In the genomic region with DNA sequence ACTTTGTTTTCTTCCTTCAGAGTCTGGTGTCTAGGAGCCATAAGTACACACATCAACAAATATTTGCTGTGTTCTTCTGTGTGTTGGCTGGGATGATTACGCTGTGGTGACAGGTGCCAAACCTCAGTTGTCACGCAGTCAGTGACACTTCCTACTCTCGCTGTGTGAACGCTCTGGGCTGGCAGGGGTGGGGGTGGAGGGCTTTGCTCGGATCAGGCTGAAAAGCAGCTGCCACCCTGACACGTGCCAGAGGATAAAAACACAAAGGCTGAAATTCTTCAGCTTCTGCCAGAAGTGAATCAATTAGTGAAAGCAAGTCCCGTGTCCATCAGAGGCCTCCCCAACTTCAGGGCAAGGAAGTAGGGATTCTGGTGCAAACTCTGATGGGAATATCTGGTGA, we compare ENCODE assay signal across 10 mouse cellular contexts. TPM values are rescaled to one million over a fixed set of nuclear protein-coding genes. Genes with fewer than 3 reads are reported as not detected.
DNase-seq lines count a peak whose midpoint lies in the region; ATAC-seq and TF ChIP-seq lines count a peak whose summit lies in the region.
"Had no signal": no experiment of that assay in that cellular context is flagged by ENCODE, and none has a peak within 500 bp of the region (broad histone marks: within the 10 kb centered on the region; RNA-seq: fewer than 3 reads in every experiment).

No protein-coding gene starts in this region.

- no peaks in the 10 kb centered on the region for H3K9me3 ChIP-seq in lung, embryonic 14.5 days (ENCODE audit: low read depth, low read length)
- H3K9me3 ChIP-seq in midbrain, embryonic 12.5 days: no peaks in the 10 kb centered on the region
- H3K9me3 ChIP-seq: neural tube, embryonic 12.5 days had no signal

- peak; percentile 13 for DNase-seq in lung, embryonic 14.5 days
- no peak for DNase-seq in lung, adult 2 months
- peak; percentile 73 for DNase-seq in thymus, postnatal 25 days
- no peak for DNase-seq in left cerebral cortex, adult 18-20 months (ENCODE audit: low spot score in 2 of 2)
- DNase-seq: cerebellum, postnatal 25 days; gastrocnemius, postnatal 36 days had no signal

- no peaks in the 10 kb centered on the region for H3K36me3 ChIP-seq in lung, embryonic 14.5 days (ENCODE audit: insufficient read depth)
- H3K36me3 ChIP-seq in midbrain, embryonic 12.5 days: no peaks in the 10 kb centered on the region
- H3K36me3 ChIP-seq: neural tube, embryonic 12.5 days had no signal

- H3K27ac ChIP-seq in lung, embryonic 14.5 days (ENCODE audit: low read depth): no peak overlapping the region
- no peak overlapping the region for H3K27ac ChIP-seq in midbrain, embryonic 12.5 days (replicated peaks)
- H3K27ac ChIP-seq: neural tube, embryonic 12.5 days had no signal

- H3K4me3 ChIP-seq in lung, embryonic 14.5 days (ENCODE audit: low read depth, low read length): no peak overlapping the region
- H3K4me3 ChIP-seq in lung, adult 2 months (replicated peaks; ENCODE audit: extremely low read depth, low read depth, low read length): no peak overlapping the region
- H3K4me3 ChIP-seq in midbrain, embryonic 12.5 days: no peak overlapping the region
- H3K4me3 ChIP-seq: neural tube, embryonic 12.5 days had no signal

- WGBS in lung, embryonic 14.5 days: 12% methylated on average over 7 of the region's 7 CpGs
- 16% methylated on average over 7 of the region's 7 CpGs for WGBS in lung, adult 2 months
- 8% methylated on average over 7 of the region's 7 CpGs for WGBS in midbrain, embryonic 12.5 days

- peaks cover 3% of the 10 kb centered on the region; the same call in 1 of the 2 replicates for H3K4me1 ChIP-seq in lung, embryonic 14.5 days (ENCODE audit: insufficient read depth)
- peaks cover 5% of the 10 kb centered on the region for H3K4me1 ChIP-seq in lung, adult 2 months (ENCODE audit: control insufficient read depth, insufficient read depth, low read length)
- H3K4me1 ChIP-seq in midbrain, embryonic 12.5 days: peaks cover 5% of the 10 kb centered on the region; the same call in 1 of the 2 replicates
- H3K4me1 ChIP-seq: neural tube, embryonic 12.5 days had no signal

- H3K9ac ChIP-seq in lung, embryonic 14.5 days: no peak overlapping the region
- no peak overlapping the region for H3K9ac ChIP-seq in midbrain, embryonic 12.5 days (replicated peaks)
- H3K9ac ChIP-seq: neural tube, embryonic 12.5 days had no signal

- no peak for TF ChIP-seq POLR2A in lung, adult 2 months (IDR thresholded peaks at IDR 0.05; ENCODE audit: borderline replicate concordance, extremely low read depth, low read depth, low read length)

- no peak overlapping the region for H3K4me2 ChIP-seq in lung, embryonic 14.5 days
- no peak overlapping the region for H3K4me2 ChIP-seq in midbrain, embryonic 12.5 days (replicated peaks)
- H3K4me2 ChIP-seq: neural tube, embryonic 12.5 days had no signal

- H3K27me3 ChIP-seq in lung, embryonic 14.5 days (ENCODE audit: insufficient read depth, low read length): no peaks in the 10 kb centered on the region
- H3K27me3 ChIP-seq in midbrain, embryonic 12.5 days: peaks cover 81% of the 10 kb centered on the region
- H3K27me3 ChIP-seq: neural tube, embryonic 12.5 days had no signal

- ATAC-seq in lung, embryonic 14.5 days (ENCODE audit: insufficient read depth): no peak
- peak; percentile 72 to 76 for ATAC-seq in hematopoietic stem cell, adult 5-6 weeks (replicated peaks in 1 of 2; ENCODE audit: insufficient read depth in 1 of 2, low FRiP score in 2 of 2, low TSS enrichment in 1 of 2, low read depth in 1 of 2, poor library complexity in 2 of 2, severe bottlenecking in 2 of 2)
- ATAC-seq in midbrain, embryonic 12.5 days (ENCODE audit: low FRiP score, low read depth): peak; percentile 80
- no peak for ATAC-seq in cerebellum, adult (ENCODE audit: insufficient number of reproducible peaks, low FRiP score, low TSS enrichment)

- TF ChIP-seq CTCF in lung, embryonic 14.5 days (IDR thresholded peaks at IDR 0.05; ENCODE audit: low read depth): no peak
- TF ChIP-seq CTCF in lung, adult 2 months (IDR thresholded peaks at IDR 0.05; ENCODE audit: insufficient read depth, low read length): no peak

RNA-seq across cellular contexts. Expression of a gene that starts 20.0 kb away (rescaled TPM):
- polyA plus RNA-seq in lung, embryonic 14.5 days (2014; fragmentation: Nextera tagmentation; extraction: Ambion mirVana): 79.2 and 87.6 TPM in 2 replicates
- 57.3 and 67.2 TPM in 2 replicates for polyA plus RNA-seq in lung, adult 2 months (2012; rRNA removed)
- total RNA-seq in hematopoietic stem cell, adult 5-6 weeks (2017): 25.9 and 36.7 TPM in 2 replicates
- 26.2 and 26.3 TPM in 2 replicates for polyA plus RNA-seq in midbrain, embryonic 12.5 days (2016; fragmentation: Nextera tagmentation; extraction: Ambion mirVana)
- total RNA-seq in left cerebral cortex, adult 18-20 months (2021): 1 to 10 TPM; 8.7 to 9.8 TPM

Comparison
In these comparisons a context has a peak if more than half of its experiments do, and no peak if none do; other contexts are left out.
1. DNase-seq: peak in lung, embryonic 14.5 days (single experiment) and thymus, postnatal 25 days (single experiment); none in lung, adult 2 months (single experiment) and left cerebral cortex, adult 18-20 months (0 of 2).
2. ATAC-seq: peak in hematopoietic stem cell, adult 5-6 weeks (2 of 2) and midbrain, embryonic 12.5 days (single experiment); none in lung, embryonic 14.5 days (single experiment) and cerebellum, adult (single experiment).